Mouse (Mus musculus) 416B (cell line): Measurements from ENCODE around the gene Msi2.

Experiments
- DNase-seq: peaks from one replicate; pipeline ENCODE4 v3.0.0; 2011; ENCODE audit warnings: low read depth

Msi2 gene

DNA sequence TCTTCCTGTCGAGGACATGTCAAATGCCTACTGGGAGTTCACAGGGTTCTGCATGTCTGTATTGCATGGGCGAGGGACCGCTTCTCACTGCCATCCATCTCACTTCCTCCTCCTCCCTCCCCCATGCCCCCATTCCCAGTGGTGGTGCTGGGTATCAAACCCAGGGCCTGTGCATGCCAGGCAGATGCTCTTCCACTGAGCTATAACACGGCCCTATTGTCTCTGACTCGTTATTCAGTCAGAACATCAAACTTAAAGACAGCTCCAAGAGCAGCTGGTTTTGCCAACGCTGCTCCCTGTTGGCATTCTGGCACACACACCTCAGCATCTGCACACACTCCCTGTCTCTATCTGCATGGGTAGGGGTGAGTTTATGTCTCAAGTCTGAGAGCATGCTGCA is 317.0 kb downstream of the Msi2 start:
- DNase-seq = no peak

- no peak for DNase-seq
These were observed 317.4 kb downstream of the Msi2 start for GRCm38 (mm10) chr11:88400926-88401325.

GRCm38 (mm10) chr11:88400235-88400634 is 318.1 kb downstream of the Msi2 start:
- DNase-seq = peak; percentile 92

- no peak for DNase-seq
These were observed 318.9 kb downstream of the Msi2 start for GRCm38 (mm10) chr11:88399431-88399830.

GRCm38 (mm10) chr11:88399028-88399427 is 319.3 kb downstream of the Msi2 start:
- DNase-seq = no peak

DNA sequence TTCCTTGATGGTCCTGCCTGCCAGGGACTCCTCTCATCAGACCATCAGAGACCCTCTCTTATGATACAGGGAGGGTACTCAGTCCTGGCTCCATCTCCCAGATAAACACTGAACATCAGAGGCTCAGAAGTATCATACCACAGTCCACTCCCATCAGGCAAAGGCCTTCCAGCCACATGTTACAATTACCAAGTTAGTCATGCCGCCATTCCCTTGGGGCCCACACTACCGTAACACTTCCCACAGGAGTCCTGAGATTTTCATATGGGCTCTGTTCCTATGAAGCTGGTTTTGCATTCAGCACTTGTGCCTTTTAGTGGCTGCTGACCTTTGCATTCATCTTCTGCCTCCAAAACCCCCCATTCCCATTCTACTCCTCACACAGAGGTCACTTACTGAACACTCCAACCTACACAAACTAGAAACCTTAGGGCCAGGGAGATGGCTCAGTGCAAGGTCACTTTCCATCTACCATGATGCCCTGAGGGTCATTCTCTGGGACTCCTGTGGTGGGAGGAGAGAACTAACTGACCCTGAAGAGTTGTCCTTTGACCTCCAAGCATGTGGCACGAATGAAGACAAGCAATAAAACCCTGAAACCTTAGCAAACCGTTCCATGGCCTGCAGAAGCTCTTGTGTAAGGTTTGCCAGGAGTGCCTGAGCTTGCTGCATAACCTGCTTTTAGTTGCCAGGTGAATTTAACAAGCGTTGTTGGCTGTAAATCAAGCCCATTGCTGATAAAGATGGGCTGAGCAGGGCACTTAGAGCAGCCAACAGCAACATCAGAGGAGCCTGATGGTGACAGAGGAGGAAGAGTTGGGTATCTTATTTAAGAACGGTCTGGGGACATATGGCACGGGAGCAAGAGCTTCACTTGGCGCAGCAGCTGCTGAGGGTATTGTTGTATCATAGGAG is 323.0 kb downstream of the Msi2 start:
- no peak for DNase-seq

DNA sequence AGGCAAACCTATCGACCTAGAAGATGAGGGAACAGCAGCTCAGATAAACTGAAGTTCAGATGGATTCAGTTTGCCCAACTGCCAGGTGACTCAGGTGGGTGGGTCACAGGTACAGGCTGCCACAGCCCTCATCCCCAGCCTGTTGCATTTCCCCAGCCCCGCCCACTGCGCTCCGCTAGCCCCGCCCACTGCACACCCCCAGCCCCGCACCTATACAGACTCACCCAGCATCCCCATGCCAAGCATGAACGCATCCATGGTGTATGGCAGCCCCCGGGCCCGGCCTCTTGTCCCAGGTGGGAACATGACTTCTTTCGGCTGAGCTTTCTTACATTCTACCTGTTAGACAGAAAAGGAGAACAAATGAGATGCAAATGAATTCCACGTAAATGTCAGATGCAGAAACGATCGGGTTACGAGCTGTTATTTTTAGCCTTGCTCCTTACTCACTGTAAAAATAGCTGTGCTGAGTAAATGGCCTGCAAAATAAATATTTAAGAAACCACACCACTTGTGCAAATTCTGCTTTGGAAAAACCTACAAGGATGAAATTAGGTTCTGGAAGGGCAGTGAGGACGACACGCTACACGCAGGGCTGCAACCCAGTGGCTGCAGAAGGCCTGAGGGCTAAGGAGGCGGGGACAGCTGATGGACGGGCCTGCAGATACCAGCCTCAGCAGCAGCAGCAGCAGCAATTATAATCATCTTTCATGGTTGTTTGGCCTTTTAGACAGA is 323.8 kb downstream of the Msi2 start:
- no peak for DNase-seq

DNA sequence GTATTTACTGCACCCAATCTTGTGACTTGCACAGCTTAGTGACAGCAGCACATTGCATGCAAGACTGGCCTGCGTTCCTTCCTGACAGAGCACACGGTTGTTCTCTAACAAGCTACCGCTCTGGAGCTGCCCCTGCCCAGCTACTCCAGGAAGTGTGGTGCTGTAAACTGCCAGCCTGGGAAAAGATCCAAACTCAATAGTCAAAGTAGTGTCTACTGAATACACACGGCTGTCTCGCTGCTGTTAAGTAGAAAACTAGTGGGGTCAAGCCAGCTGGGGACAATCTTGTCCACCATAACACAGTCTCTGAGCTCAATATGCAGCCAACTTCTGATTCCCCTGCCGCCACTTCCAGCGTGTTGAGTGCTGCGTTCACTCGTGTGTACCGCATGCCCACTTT is 325.6 kb downstream of the Msi2 start:
- no peak for DNase-seq

DNA sequence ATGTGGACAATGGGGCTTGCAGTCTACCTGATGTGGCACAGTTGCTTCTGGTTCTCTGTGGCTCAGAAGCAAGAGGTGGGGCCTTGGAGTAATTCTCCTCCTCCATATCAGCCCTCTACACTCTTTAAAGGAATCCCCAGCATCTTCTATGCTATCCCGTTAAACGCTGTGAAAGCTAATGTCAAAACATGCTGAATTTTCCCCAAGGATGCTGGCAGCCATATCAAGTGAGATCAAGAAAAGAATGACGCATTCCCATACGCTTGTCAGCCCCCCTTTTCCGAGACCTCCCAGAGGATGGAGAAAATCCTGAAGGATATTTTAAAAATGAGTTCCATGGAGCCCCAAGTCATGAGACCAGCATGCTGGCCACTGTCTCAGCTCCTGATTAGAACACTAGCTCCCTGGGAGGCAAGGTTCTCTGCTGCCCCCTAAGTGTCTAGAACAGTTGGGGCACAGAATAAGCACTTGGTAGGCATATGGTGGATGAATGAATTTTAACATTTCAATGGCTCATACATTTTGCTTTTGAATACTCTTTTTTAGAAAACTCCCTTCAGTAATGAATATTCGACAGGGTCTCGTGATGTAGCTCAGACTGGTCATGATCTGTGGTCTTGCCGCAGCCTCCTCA is 327.0 kb downstream of the Msi2 start:
- DNase-seq = no peak

- no peak for DNase-seq
These were observed 328.8 kb downstream of the Msi2 start for GRCm38 (mm10) chr11:88389530-88389929.

DNA sequence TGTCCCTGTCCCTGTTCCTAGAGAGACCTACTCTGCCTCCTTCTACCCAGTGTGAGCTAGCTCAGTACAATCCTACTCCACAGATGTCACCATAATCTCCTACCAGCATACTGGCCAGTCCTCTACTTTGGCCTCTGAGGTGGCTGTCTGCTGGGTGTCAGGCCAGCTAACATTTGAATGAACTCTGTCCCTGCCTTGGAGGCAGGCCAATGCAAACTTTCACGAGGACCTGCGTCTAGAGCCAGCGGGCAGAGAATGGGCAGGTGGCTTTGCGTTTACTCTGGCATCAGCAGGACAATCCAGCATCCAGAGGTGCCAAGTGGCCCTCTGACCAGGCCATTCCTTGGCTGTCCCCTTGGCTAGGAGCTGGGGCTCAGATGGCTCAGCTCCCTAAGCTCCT is 331.4 kb downstream of the Msi2 start:
- no peak for DNase-seq

DNA sequence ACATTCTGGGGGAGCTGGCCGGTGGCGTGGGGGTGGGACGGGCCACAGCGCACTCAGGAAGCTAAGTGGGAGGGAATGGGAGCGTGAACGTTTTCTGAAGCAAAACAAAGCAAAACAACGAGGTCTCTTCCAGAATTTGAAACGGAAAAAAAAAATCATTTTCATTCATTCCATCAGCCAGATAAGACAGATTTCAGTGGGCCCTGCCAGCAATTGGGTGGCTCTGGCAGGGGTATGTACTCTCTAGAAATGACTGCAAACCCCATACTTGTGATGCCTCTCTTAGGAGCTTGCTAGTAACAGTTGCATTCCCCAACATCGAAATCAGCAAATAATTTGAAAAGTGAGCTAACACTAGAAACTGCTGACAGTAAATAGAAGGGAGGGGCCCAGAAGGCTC is 335.9 kb downstream of the Msi2 start:
- no peak for DNase-seq

DNA sequence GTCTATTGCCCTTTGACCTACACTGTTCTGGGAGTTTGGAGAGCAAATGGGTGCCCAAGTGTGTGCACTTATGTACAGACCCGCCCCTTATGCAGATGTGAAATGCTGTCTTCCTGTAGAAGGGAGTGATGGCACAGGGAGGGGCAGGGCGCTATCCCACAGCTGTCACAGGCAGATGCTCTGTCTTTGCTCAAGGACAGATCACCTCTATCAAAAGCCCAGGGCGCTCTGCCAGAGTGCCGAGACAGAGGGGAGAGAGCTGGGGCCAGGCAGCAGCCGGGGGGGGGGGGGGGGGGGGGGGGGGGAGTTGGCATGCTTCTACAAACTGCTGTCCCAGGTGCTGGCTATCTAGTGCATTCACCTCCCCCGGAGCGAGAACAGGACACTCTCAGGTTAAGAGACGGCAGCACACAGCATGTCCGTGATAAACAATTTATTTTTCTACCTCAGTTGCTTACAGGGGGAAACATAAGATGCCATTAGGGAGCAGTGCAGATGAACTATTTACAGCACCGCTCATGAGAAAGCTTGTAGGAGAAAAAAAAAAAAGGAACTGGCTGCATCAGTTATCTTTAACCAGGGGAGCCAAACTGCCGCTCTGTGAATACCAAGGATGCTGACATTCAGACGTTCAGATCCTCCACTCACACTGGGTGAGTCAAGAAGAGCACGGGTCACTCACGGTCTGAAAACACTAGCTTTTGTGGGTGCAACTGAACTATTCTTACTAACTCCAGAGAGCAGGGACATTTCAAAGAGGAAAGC is 337.0 kb downstream of the Msi2 start:
- DNase-seq = no peak

- DNase-seq = no peak
These were observed 338.7 kb downstream of the Msi2 start for GRCm38 (mm10) chr11:88379635-88380034.

DNA sequence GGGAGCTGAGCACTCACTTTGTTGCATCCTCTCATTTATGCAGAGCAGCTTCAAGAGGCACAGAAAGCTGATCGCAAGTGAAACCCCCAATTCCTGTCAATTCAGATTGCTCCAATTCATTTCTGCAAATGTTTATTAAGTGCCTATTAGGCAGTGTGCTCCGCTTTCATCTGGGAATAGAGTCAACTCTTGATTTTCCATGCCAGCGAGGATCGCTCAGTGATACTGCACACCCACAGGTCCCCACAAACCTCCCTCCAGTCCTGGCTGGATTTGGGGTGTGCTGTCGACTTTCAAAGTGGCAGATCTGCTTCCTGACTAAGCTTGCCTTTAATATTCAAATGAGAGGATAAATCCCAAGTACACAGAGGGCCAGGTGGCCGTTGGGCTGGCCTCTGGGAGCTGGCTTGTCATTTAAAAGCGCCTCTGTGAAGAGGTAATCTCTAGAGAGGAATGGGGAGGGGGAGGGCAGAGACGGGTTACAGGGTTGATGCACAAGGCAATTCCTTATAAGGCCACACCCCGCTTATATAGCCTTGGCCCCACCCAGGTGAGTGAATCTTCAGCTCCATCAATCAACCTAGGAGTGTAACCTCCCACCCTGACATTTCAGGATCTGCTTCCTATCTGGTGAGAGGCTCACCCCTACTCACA is 339.5 kb downstream of the Msi2 start:
- no peak for DNase-seq

DNA sequence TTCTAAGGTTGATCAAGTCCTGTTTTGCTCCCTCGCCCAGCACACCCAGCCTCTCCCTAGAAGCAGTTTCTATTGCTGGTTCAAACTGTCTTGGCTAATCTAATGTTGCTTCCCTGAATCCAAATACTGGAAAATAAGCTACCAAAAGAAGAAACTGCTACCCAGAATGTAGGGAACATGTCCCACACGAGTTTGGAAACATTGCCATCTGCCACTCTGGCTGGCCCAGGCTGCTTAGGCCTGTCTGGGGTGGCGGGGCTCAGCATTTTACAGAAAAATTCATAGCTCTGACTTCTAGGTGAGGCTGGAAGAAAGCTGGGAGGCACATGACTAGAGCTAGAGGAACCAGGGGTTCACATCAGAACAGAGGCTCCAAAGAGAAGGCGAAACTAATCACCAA is 345.7 kb downstream of the Msi2 start:
- DNase-seq = no peak

- no peak for DNase-seq
These were observed 348.4 kb downstream of the Msi2 start for GRCm38 (mm10) chr11:88369898-88370297.

DNA sequence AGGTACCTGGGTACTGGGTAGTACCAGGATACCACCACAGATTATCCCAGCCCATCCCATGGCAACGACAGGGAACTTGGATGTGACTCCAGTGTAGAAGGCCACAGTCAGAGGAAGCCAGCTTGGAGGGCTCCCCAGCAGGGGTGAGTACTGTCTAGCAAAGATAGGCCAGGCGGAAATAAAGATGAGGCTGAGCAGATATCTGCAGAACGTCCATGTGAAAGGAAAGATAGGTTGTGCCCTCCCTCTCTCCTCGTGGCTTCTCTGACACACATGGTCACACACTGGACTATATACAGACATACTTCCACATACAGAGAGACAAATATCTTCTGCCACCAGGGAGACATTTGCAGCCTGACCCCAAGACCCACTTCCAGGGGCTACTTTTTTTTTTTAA is 350.8 kb downstream of the Msi2 start:
- no peak for DNase-seq

- DNase-seq = no peak
These were observed 352.3 kb downstream of the Msi2 start for GRCm38 (mm10) chr11:88365914-88366540.

DNA sequence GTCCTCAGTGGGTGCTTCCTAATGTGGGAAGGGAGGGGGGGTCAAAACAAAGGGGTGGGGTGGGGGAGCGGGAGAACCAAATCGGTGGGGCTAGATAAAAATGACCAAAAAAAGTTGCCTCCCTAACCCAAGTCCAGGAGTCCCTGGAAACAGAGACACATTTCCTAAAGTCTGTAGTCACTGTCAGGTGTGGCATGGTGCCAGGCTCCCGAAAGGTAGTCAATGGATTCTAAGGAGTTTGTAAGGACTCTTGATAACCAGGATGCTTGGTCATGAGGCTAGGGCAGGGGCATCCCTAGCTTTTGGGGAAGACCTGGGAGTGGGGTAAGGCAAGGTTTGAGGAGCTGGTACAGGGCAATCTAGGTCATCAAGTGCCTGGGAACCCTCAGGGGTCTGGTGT is 354.1 kb downstream of the Msi2 start:
- no peak for DNase-seq

- no peak for DNase-seq
These were observed 354.8 kb downstream of the Msi2 start for GRCm38 (mm10) chr11:88363481-88363880.
